Mouse (Mus musculus) spleen, adult 2 months (tissue): ENCODE data around the gene Mettl17. TPM values are rescaled to one million over a fixed set of nuclear protein-coding genes. Genes with fewer than 3 reads are reported as not detected.

ENCODE experiments used
- DNase-seq, 2 experiments: peaks; one replicate each; pipeline versions ENCODE4 v3.0.0 to v3.0.0-alpha.2; 2012 to 2021; ENCODE audit warnings: low spot score in 2 of 2, low read depth in 1 of 2
- H3K27ac ChIP-seq: fragments of 200-500 bp; 2 replicates; pipeline ENCODE4 v1.5.1; 2012; ENCODE audit warnings: low read length, inconsistent platforms; ENCODE audit not compliant: insufficient read depth
- H3K27me3 ChIP-seq: fragments of 200-500 bp; 2 replicates; pipeline ENCODE4 v1.6.1; 2012; ENCODE audit warnings: mild to moderate bottlenecking, moderate library complexity, low read length, inconsistent platforms; ENCODE audit not compliant: control insufficient read depth, insufficient read depth
- H3K36me3 ChIP-seq: fragments of 200-500 bp; 2 replicates; pipeline ENCODE4 v1.6.1; 2012; ENCODE audit warnings: mild to moderate bottlenecking, low read length, inconsistent platforms; ENCODE audit not compliant: control insufficient read depth, insufficient read depth
- H3K4me1 ChIP-seq: fragments of 200-500 bp; 2 replicates; pipeline ENCODE4 v1.6.1; 2011; ENCODE audit warnings: inconsistent platforms; ENCODE audit not compliant: control insufficient read depth, insufficient read depth, insufficient read length
- H3K4me3 ChIP-seq: fragments of 200-500 bp; 2 replicates; pipeline ENCODE4 v1.5.1; 2011; ENCODE audit warnings: mild to moderate bottlenecking, inconsistent platforms; ENCODE audit not compliant: insufficient read depth, insufficient read length; ENCODE audit errors: extremely low read depth
- CTCF ChIP-seq: fragments of 200-500 bp; IDR thresholded peaks from 2 replicates; pipeline ENCODE4 v1.5.1; 2011; ENCODE audit warnings: mild to moderate bottlenecking, inconsistent platforms; ENCODE audit not compliant: insufficient read depth, insufficient read length, insufficient replicate concordance; ENCODE audit errors: extremely low read depth
- POLR2A ChIP-seq: fragments of 200-500 bp; IDR thresholded peaks from 2 replicates; pipeline ENCODE4 v1.6.1; 2011; ENCODE audit warnings: low read depth, low read length, inconsistent platforms
- WGBS: fragments of 180-500 bp; shearing (Covaris S2); methylation state at CpG from one replicate; pipeline ENCODE4 v1.1.7; 2018; 5-methylcytosine and 5-hydroxymethylcytosine counted together
- polyA plus RNA-seq: library from polyadenylated mRNA; depleted of rRNA; stranded (reverse); fragments of >200 nt; gene quantifications from 2 replicates; pipeline ENCODE4 v1.2.3, GENCODE M21; 2012; rRNA removed

Mettl17 gene
- polyA plus RNA-seq, 1 experiment, result 24.9 TPM

GRCm38 (mm10) chr14:51942236-51942635 is 57.6 kb downstream of the Mettl17 start:
- WGBS, result 39% methylated on average over 7 of the region's 7 CpGs
- no peak for DNase-seq
- no peaks in the 10 kb centered on the region for H3K36me3 ChIP-seq
- H3K27ac ChIP-seq, result no peak overlapping the region
- no peak overlapping the region for H3K4me3 ChIP-seq
- H3K27me3 ChIP-seq, result no peaks in the 10 kb centered on the region; the same call in 1 of the 2 replicates
- H3K4me1 ChIP-seq, result no peaks in the 10 kb centered on the region
- no peak for TF ChIP-seq POLR2A
- no peak for TF ChIP-seq CTCF

Other genes starting within 250 kb of the Mettl17 start
- not detected in 2 replicates for gene Gm4181, start 249.2 kb upstream of the Mettl17 start, polyA plus RNA-seq
- gene Gm17079, start 189.4 kb upstream of the Mettl17 start, polyA plus RNA-seq, result not detected in 2 replicates
- gene Gm5800, start 167.7 kb upstream of the Mettl17 start, polyA plus RNA-seq, result not detected in 2 replicates
- not detected in 2 replicates for gene Ang4, start 111.3 kb upstream of the Mettl17 start, polyA plus RNA-seq
- not detected in 2 replicates for gene AY358078, start 84.8 kb upstream of the Mettl17 start, polyA plus RNA-seq
- gene Ear6, start 31.1 kb upstream of the Mettl17 start, polyA plus RNA-seq, result 3.9 and 15.5 TPM in 2 replicates
- gene Slc39a2, start 8.0 kb downstream of the Mettl17 start, polyA plus RNA-seq, result 0.75 and 0.81 TPM in 2 replicates
- 19.2 and 21.0 TPM in 2 replicates for gene Ndrg2, start 29.3 kb downstream of the Mettl17 start, polyA plus RNA-seq
- gene Tppp2, start 33.6 kb downstream of the Mettl17 start, polyA plus RNA-seq, result not detected in 2 replicates
- not detected in 2 replicates for gene Rnase13, start 37.9 kb downstream of the Mettl17 start, polyA plus RNA-seq
- 18.4 and 19.3 TPM in 2 replicates for gene Arhgef40, start 99.9 kb downstream of the Mettl17 start, polyA plus RNA-seq
- gene Tmem253, start 130.8 kb downstream of the Mettl17 start, polyA plus RNA-seq, result 0.27 and 0.36 TPM in 2 replicates
- 31.0 and 46.5 TPM in 2 replicates for gene Zfp219, start 135.9 kb downstream of the Mettl17 start, polyA plus RNA-seq
- not detected in 2 replicates for gene Olfr221, start 157.6 kb downstream of the Mettl17 start, polyA plus RNA-seq
- 47.8 and 57.3 TPM in 2 replicates for gene Hnrnpc, start 219.2 kb downstream of the Mettl17 start, polyA plus RNA-seq
- gene Rpgrip1, start 225.9 kb downstream of the Mettl17 start, polyA plus RNA-seq, result 12.8 and 14.7 TPM in 2 replicates